Mouse (Mus musculus): ENCODE measurements at regions not wholly inside any gene's neighbourhood (a gene's known extent, or its start where the extent isn't known, plus 50 kb on each side); places are given as distances from the start of the nearest gene placed in this dataset.
A peak's percentile ranks its signal among the peaks of the same experiment; 100 is the strongest.

DNA sequence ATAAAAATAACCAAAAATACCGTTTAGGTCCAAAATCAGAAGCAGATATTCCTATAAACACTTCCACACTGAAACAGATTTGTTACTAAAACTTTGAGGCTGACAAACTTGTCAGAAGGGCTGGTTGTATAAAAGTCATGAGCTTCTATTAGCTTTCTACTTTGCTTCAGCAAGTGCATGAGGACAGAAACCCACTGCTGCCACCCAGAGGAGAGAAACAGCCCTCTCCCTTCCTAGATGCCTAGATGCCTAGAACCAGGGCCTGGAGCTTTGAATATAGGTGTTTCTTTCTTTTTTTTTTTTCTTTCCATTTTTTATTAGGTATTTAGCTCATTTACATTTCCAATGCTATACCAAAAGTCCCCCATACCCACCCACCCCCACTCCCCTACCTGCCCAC is 406.9 kb upstream of the Gpc5 start:
- H3K9me3 ChIP-seq, result no peaks in the 10 kb centered on the region
- 53% methylated on average over 1 of the region's 1 CpGs for WGBS
- H3K36me3 ChIP-seq, result no peaks in the 10 kb centered on the region
- no peak overlapping the region for H3K9ac ChIP-seq
- no peak overlapping the region for H3K27ac ChIP-seq
- ATAC-seq, result no peak
- H3K27me3 ChIP-seq (replicated peaks), result no peaks in the 10 kb centered on the region
- H3K4me1 ChIP-seq (replicated peaks), result no peaks in the 10 kb centered on the region
- no peak overlapping the region for H3K4me2 ChIP-seq (replicated peaks)
- H3K4me3 ChIP-seq (replicated peaks), result no peak overlapping the region

DNA sequence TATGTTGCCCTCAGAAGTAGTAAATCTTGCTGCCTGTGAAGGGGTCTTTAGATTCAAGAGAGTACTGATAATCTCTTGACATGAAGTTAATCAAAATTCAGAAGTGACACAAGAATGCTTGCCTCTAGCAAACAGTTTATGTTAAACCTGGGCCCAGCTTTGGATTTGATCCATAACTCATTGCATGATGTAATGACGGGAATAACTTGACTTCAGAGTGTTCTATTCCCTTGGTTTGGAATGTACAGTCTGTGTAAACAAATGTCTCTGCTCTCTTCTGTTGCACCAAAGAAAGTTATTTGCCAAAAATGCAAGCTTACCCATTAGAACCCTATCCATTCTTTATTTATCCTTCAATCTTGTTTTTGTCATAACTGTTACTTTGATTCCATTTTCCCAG is 397.1 kb upstream of the Gpc5 start:
- no peak for ATAC-seq
- Histone ChIP-seq H3K9ac (no peak overlapping the region), H3K9me3 (no peaks in the 10 kb centered on the region), H3K27ac (no peak overlapping the region), H3K27me3 (replicated peaks) (no peaks in the 10 kb centered on the region), H3K4me3 (replicated peaks) (no peak overlapping the region), H3K4me2 (replicated peaks) (no peak overlapping the region), H3K4me1 (replicated peaks) (no peaks in the 10 kb centered on the region), H3K36me3 (no peaks in the 10 kb centered on the region)
- 39% methylated on average over 1 of the region's 1 CpGs for WGBS

DNA sequence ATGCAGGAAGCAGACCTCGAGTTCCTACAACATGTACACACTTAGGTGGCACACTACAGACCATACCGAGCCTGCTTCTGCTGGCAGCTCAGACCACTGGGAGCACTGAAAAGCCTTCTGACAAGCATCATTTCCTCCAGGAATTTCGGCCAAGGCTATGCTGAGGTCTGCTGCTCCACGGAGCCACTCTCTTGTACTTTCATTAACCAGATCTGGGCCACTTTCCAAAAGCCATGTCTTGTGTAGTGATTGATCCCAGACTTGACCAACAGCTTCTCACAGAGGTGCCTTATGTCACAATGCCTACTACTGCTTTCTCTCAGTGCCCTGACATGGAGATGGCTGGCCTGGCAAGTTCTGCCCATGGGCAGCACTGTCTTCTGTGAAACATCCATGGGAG is 394.5 kb upstream of the Gpc5 start:
- Histone ChIP-seq H3K4me1 (replicated peaks) (no peaks in the 10 kb centered on the region), H3K36me3 (no peaks in the 10 kb centered on the region), H3K4me3 (replicated peaks) (no peak overlapping the region), H3K27ac (no peak overlapping the region), H3K9me3 (no peaks in the 10 kb centered on the region), H3K27me3 (replicated peaks) (no peaks in the 10 kb centered on the region), H3K4me2 (replicated peaks) (no peak overlapping the region), H3K9ac (no peak overlapping the region)
- no peak for ATAC-seq
- WGBS, result 71% methylated on average over 4 of the region's 4 CpGs

DNA sequence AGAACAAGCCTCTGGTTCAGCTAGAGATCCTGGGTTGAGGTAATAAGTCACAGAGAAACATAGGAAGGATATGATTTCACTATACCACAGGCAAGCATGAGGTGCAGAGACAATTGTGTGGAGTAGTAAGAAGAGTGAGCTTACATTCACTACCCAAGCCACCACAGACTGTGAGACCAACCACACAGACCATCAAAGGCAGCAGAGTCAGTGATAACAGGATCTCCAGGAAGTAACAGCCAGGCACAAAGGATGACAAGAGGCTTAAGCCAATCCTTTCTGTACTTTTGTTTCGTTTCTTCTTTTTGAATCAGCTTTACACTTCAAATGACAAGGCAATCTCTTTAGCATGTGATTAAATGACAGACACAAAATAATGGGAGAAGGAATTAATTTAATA is 368.9 kb upstream of the Gpc5 start:
- H3K4me3 ChIP-seq (replicated peaks), result no peak overlapping the region
- no peak overlapping the region for H3K27ac ChIP-seq
- H3K9me3 ChIP-seq, result no peaks in the 10 kb centered on the region
- H3K36me3 ChIP-seq, result no peaks in the 10 kb centered on the region
- no peaks in the 10 kb centered on the region for H3K4me1 ChIP-seq (replicated peaks)
- ATAC-seq, result no peak
- no peak overlapping the region for H3K4me2 ChIP-seq (replicated peaks)
- H3K27me3 ChIP-seq (replicated peaks), result no peaks in the 10 kb centered on the region
- H3K9ac ChIP-seq, result no peak overlapping the region
- WGBS, result 30% methylated on average over 1 of the region's 1 CpGs

DNA sequence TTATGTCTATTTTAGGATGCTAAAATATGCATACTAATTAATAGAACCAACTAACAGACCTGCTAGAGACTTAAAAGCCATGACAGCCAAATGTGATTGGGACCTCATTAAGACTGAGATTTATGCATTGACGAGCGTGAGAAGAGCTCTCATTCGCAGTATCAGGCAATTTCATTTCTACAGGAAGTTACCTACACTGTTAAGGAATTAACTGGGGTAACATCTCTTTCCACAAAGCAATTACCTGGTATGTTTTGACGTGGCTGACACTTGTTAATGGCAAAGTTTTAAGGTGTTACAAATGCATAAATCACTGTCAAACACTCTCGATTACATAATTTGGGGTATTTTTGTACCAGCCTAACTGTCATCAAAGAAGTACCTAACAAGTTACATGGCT is 324.7 kb upstream of the Gpc5 start:
- no peak for ATAC-seq
- no peaks in the 10 kb centered on the region for H3K4me1 ChIP-seq (replicated peaks)
- H3K27me3 ChIP-seq (replicated peaks), result no peaks in the 10 kb centered on the region
- no peak overlapping the region for H3K9ac ChIP-seq
- no peak overlapping the region for H3K27ac ChIP-seq
- 83% methylated on average over 5 of the region's 5 CpGs for WGBS
- no peaks in the 10 kb centered on the region for H3K9me3 ChIP-seq
- no peak overlapping the region for H3K4me3 ChIP-seq (replicated peaks)
- no peak overlapping the region for H3K4me2 ChIP-seq (replicated peaks)
- no peaks in the 10 kb centered on the region for H3K36me3 ChIP-seq

DNA sequence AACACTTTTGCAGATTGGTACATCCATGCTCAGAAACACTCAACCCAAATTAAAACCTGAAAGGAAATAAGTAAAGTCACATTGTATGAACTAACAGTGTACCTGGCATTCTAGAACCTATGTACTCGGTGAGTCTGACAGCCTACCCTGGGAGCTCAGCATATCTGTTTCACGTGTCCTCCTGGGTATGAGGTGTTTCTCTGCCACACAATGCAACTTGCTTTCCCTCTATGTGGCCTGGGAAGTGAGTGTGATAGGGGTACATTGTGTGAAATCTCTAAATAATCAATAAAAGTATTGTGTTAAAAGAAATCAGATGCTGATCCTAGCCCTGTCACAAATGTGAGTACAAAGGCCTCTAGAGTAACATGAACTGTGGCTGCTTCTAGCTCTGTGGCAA is 315.3 kb upstream of the Gpc5 start:
- no peak for ATAC-seq
- Histone ChIP-seq H3K9me3 (no peaks in the 10 kb centered on the region), H3K27ac (no peak overlapping the region), H3K4me2 (replicated peaks) (no peak overlapping the region), H3K9ac (no peak overlapping the region), H3K36me3 (no peaks in the 10 kb centered on the region), H3K4me1 (replicated peaks) (no peaks in the 10 kb centered on the region), H3K4me3 (replicated peaks) (no peak overlapping the region), H3K27me3 (replicated peaks) (no peaks in the 10 kb centered on the region)
- 69% methylated on average over 2 of the region's 2 CpGs for WGBS

DNA sequence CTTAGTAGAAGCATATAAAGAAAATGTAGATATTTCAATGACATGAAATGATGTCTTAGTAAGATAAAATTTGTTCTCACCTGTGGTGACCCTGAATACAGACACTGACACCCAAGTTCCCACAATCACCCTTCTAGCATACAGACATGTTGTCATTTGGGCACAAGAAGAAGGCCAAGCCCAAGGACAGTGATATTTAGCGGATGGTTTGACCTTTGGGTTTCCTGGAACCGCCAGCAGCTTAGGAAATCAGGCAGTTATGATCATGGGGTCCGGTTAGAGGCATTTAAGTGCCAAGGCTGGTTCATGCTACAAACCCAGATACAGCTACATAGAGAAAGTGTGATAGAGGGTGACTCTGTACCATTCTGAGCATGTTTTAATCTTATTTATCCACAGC is 310.2 kb upstream of the Gpc5 start:
- WGBS, result 93% methylated on average over 3 of the region's 3 CpGs
- H3K27ac ChIP-seq, result no peak overlapping the region
- H3K27me3 ChIP-seq (replicated peaks), result no peaks in the 10 kb centered on the region
- no peak for ATAC-seq
- no peak overlapping the region for H3K4me2 ChIP-seq (replicated peaks)
- H3K36me3 ChIP-seq, result no peaks in the 10 kb centered on the region
- H3K9ac ChIP-seq, result no peak overlapping the region
- no peaks in the 10 kb centered on the region for H3K9me3 ChIP-seq
- no peaks in the 10 kb centered on the region for H3K4me1 ChIP-seq (replicated peaks)
- no peak overlapping the region for H3K4me3 ChIP-seq (replicated peaks)

DNA sequence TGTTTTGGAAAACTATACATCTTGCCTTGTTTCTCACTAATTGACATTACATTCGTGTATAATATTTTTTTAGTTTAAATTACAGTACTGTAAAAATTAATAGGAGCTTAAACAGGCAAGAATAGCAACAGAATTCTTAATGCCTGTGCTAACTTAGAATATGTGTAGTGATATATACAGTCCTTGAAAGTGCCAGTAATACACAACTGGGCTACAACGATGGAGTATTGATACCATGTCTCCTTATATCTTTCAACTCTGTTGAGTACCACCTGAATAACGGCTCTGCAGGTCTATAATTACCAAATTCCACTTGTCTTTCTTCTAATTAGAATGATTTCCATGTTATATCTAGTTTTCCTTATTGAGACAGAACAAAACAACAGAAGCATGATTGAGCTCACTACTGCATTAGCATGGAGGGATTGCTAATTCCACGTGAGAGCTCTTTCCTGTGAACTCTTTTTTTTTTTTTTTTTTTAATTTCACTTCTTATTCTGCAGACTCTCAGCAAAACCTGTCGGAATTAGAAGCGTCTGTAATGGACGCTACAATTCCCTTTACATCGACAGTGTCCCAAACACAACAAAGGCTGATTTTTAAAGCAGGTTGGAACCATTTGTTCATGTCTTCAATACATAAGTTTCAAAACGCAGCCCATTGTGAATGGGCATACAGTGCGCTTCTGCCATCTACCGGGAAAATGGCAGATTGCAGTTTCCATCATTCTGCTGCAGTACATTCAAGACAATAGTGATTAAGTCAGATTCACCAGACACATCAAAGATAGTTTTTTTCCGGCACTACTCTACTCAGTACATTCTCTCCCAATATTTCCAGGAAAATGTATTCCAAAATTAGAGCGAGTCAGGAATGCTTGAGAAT is 300.8 kb upstream of the Gpc5 start:
- no peak overlapping the region for H3K4me2 ChIP-seq (replicated peaks)
- 25% methylated on average over 13 of the region's 13 CpGs for WGBS

DNA sequence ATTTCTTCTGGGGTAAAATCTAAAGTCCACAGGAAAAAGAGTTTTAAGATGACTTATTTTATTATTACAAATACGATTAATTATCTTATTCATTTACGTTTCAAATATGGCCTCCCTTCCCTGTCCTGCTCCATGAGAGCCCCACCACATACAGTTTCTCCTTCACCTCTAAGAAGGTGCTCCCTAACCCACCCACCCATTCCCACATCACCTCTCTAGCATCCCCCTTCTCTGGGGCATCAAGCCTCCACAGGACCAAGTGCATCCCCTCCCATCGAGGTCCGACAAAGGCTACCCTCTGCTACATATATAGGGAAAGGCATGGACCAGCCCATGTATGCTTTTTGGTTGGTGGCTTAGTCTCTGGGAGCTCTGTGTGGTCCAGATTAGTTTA is 300.2 kb upstream of the Gpc5 start:
- H3K4me1 ChIP-seq (replicated peaks), result no peaks in the 10 kb centered on the region
- no peak for ATAC-seq
- H3K36me3 ChIP-seq, result no peaks in the 10 kb centered on the region
- H3K4me3 ChIP-seq (replicated peaks), result no peak overlapping the region
- H3K27me3 ChIP-seq (replicated peaks), result no peaks in the 10 kb centered on the region
- WGBS, result 57% methylated on average over 4 of the region's 4 CpGs
- H3K4me2 ChIP-seq (replicated peaks), result no peak overlapping the region
- H3K9ac ChIP-seq, result no peak overlapping the region
- no peaks in the 10 kb centered on the region for H3K9me3 ChIP-seq
- no peak overlapping the region for H3K27ac ChIP-seq

More for the DNA sequence above, 300.8 kb upstream of the Gpc5 start:
- no peak overlapping the region for H3K4me3 ChIP-seq (replicated peaks)
- H3K9me3 ChIP-seq, result no peaks in the 10 kb centered on the region
- ATAC-seq, result peak; percentile 41
- H3K36me3 ChIP-seq, result no peaks in the 10 kb centered on the region
- H3K27me3 ChIP-seq (replicated peaks), result no peaks in the 10 kb centered on the region
- H3K27ac ChIP-seq, result no peak overlapping the region
- H3K9ac ChIP-seq, result no peak overlapping the region
- H3K4me1 ChIP-seq (replicated peaks), result no peaks in the 10 kb centered on the region

DNA sequence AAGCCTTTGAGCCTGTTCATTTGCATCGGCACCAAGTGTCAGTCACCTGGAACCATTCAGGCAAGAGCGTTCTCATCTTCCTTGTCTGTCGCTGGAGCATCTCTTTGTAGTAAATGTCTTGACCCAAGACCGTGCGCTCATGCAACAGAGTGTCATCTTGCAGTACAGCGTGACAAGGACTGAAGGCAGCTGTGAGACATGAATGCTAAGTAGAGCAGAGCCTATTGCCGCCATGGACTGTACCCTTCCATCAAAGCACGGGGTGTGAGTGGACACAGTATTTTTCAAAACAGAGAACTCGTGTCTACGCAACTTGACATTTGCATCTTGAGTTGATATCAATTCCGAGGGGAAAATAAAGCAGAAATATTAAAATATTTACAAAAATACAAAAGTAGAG is 287.4 kb upstream of the Gpc5 start:
- no peaks in the 10 kb centered on the region for H3K36me3 ChIP-seq
- WGBS, result 88% methylated on average over 11 of the region's 11 CpGs
- H3K27me3 ChIP-seq (replicated peaks), result no peaks in the 10 kb centered on the region
- H3K4me1 ChIP-seq (replicated peaks), result no peaks in the 10 kb centered on the region
- ATAC-seq, result no peak
- no peak overlapping the region for H3K4me3 ChIP-seq (replicated peaks)
- no peaks in the 10 kb centered on the region for H3K9me3 ChIP-seq
- H3K4me2 ChIP-seq (replicated peaks), result no peak overlapping the region
- no peak overlapping the region for H3K9ac ChIP-seq
- no peak overlapping the region for H3K27ac ChIP-seq

DNA sequence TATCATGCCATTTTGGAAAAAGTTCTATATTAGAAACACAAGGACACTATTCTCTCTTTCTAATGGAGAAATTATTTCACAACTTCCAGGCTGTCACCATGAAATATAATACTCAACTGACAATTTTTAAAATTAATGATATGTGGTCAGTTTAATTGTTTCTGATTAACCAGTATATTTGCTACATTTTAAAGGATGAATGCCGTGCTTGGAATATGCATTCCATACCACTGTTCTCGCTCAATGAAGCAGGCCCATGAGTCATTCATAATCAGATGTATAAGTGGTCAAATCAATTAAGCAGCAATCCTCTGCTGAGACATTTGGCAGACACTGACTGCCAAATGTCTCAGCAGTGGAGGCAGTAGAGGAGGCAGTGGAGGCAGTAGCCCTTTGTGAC is 283.4 kb upstream of the Gpc5 start:
- Histone ChIP-seq H3K9ac (no peak overlapping the region), H3K27me3 (replicated peaks) (no peaks in the 10 kb centered on the region), H3K4me2 (replicated peaks) (no peak overlapping the region), H3K4me1 (replicated peaks) (no peaks in the 10 kb centered on the region), H3K9me3 (no peaks in the 10 kb centered on the region), H3K4me3 (replicated peaks) (no peak overlapping the region), H3K27ac (no peak overlapping the region), H3K36me3 (no peaks in the 10 kb centered on the region)
- ATAC-seq, result no peak
- WGBS, result 58% methylated on average over 2 of the region's 2 CpGs

DNA sequence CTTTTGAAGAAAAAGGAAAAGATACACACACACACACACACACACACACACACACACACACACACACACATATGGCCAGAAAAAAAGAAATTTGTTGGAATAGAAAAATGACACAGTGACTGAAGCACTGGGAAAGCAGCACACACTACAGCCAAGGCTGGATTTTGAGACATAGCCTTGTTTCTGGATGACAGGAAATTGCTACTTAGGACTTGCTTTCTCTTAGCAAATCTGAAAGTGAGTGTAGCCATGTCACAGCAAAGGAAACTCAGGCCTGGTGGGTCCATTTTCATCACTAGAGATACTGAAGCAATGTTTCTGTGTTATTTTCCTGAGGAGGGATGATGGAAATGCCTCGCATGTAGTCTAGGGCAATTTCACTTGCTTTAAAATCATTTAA is 271.3 kb upstream of the Gpc5 start:
- H3K36me3 ChIP-seq, result no peaks in the 10 kb centered on the region
- no peak overlapping the region for H3K4me3 ChIP-seq (replicated peaks)
- peaks cover 6% of the 10 kb centered on the region for H3K4me1 ChIP-seq (replicated peaks)
- no peaks in the 10 kb centered on the region for H3K27me3 ChIP-seq (replicated peaks)
- H3K9ac ChIP-seq, result no peak overlapping the region
- 7% methylated on average over 1 of the region's 1 CpGs for WGBS
- no peak overlapping the region for H3K4me2 ChIP-seq (replicated peaks)
- H3K9me3 ChIP-seq, result no peaks in the 10 kb centered on the region
- H3K27ac ChIP-seq, result peak overlapping the region; percentile 60
- ATAC-seq, result peak; percentile 76

DNA sequence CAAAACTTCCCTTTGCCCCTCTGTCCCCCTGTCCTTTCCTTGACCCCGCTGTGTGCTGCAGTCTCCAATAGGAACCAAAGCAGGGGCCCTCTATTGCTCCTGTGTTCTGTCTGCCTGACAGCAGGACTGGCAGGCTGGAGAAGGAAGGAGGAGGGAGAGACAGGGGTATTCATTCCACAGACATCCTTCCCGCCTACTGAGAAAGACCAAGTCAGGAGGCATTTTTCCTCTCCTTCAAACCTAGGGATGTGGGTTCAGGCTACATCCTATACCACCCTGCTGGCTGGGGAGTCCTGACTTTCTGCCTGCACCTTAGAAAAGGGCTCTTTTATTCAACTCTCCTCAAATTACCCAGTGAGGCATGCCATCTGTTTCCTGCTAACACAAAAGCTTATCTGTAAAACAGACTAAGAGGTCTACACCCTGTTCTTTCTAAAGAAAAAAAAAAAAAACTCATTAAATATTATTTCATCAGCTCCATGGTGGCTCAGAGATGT is 270.9 kb upstream of the Gpc5 start:
- Histone ChIP-seq H3K9me3 (no peaks in the 10 kb centered on the region), H3K27me3 (replicated peaks) (no peaks in the 10 kb centered on the region), H3K4me2 (replicated peaks) (0 out of 2 replicates have a peak overlapping the region, but pooled peaks have one; percentile 14), H3K27ac (peak overlapping the region; percentile 60), H3K4me3 (replicated peaks) (no peak overlapping the region), H3K36me3 (no peaks in the 10 kb centered on the region), H3K9ac (no peak overlapping the region), H3K4me1 (replicated peaks) (peaks cover 6% of the 10 kb centered on the region)
- peak; percentile 93 for ATAC-seq
- 14% methylated on average over 2 of the region's 2 CpGs for WGBS

Data from intestine, embryonic 15.5 days (tissue).